Mouse (Mus musculus) cerebellum, adult 18-20 months (tissue): ENCODE results near the gene Hnf4a.

Experiments
- DNase-seq, 2 experiments: peaks; one replicate each; pipeline ENCODE4 v3.0.0; 2021

Hnf4a gene

DNA sequence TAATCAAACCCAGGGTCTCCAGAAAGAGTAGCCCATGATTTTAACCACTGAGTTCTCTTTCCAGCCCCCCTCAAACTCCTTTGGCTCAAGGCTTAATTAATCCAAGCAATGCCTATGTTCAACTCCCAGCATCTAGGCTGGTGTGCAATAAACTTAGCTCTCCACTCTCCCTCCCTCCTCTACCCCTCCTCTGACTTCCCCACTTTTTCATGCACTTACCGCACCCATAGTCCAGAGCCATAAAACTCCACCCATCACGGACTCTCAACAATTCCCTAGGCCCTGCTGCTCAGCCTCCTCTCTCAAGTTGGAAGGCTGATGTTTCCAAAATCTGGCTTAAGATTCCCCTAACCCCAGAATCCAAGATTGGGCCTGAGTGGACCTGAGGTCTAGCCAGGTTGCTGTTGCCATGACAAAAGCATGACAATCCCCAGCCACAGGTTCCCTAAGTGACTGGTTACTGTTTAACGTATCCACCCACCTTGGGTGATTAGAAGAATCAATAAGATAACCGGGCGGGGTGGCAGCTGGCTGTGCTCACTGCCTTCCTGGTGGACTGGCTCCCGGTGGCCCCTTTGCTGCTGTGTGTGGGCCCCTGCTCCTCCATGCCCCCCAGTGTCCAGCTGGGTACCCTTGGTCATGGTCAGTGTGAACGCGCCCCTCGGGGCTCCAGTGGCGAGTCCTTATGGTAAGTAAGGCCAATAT, at the start of gene Hnf4a:
TSS of gene Hnf4a (plus strand) at position 509 of the 705 bp plus-strand sequence.
- no peak for DNase-seq

DNA sequence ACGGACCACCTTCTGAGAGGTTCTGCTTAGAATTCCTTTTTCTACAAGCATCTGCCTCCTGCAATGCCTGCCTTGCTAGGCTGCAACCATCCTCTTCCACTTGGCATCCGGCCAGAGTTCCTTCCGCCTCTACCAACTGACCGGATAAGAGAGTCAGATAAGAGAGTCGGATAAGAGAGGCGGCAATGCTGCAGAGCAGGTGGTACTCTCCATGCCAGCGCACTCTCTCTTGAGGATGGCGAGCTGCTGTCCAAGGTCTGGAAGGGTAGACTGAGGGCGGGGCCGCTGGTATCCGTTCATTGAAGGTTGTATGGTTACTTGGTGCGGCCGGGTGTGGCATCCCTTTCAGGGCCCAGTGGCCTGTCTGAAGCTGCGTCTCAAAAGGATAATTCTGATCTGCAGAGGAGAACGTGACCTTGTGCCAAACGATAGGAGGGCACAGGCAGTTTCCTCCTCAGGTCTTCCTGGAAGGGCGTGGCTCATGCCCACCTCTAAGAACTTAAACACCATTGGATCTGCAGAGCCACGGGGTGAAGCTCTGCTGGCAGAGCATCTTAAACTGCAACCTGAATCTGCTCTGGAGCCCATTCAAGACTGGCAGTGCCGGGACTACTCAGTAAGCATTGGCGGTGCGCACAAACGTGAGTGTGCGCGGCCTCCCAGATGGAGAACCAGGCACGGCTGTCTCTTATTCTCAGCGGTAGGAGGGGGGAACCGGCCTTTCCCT, 47.9 kb upstream of the Hnf4a start:
- peak; percentile 61 to 63 for DNase-seq

DNA sequence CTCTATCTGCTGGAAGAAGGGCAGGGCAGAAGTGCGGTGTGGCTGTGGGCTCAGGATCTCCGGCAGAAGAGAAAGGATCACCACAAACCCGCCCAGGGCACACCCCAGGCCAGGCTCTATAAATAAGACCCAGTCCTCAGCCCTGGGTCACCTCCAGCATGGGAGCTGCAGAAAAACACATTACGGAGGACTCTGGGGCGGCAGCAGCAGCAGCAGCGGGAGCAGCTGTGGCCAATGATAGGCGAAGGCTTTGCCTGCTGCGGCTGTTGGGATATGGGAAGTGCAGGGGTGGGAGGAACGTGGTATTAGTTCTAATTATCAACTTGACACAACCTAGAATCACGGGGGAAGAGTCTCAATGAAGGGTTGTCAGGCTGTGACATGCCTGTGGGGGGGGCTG, 47.2 kb upstream of the Hnf4a start:
- DNase-seq, result no peak

DNA sequence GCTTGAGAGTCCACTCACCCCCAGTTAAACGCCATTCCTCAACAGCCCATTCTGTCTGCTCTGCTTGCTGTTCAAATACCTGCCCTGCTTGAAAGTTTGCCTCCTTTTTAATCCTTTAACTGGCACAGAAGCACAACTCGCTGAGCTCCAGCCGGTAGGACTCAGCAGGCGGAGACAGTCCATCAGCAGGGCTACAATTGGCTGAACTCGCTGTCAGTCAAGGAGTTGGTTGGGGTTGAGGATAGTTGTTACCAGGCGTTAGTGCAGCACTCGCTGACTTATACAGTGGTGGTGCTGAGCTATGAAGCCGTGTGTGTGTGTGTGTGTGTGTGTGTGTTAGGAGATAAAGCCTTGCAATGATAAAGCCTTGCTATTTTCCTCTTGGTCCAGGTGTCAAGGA, 46.0 kb upstream of the Hnf4a start:
- peak in 1 of 2 experiments; percentile 3 for DNase-seq

GRCm38 (mm10) chr2:163461307-163461706, 45.3 kb upstream of the Hnf4a start:
- DNase-seq, result peak in 1 of 2 experiments; percentile 1

- peak in 1 of 2 experiments; percentile 1 for DNase-seq
Observed at GRCm38 (mm10) chr2:163462386-163462785, 44.2 kb upstream of the Hnf4a start.

DNA sequence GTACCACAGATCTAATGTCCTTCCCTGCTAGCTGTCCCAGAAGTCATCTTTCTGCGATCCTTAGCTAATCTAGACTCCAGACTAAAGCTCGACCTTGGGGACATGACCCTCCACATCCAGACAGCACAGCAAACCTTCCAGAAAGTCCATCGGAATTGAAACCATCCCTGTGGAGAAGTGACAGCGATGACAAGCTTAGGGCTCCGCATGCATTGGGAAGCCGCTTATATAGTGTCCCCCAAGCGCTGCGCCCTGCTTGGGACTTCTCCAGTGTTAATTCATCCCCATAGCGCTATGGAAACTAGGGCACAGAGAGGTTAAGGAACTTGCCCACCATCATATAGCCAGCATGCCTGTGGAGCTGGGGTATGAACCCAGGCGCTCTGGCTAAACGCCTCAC, 43.8 kb upstream of the Hnf4a start:
- no peak for DNase-seq

DNA sequence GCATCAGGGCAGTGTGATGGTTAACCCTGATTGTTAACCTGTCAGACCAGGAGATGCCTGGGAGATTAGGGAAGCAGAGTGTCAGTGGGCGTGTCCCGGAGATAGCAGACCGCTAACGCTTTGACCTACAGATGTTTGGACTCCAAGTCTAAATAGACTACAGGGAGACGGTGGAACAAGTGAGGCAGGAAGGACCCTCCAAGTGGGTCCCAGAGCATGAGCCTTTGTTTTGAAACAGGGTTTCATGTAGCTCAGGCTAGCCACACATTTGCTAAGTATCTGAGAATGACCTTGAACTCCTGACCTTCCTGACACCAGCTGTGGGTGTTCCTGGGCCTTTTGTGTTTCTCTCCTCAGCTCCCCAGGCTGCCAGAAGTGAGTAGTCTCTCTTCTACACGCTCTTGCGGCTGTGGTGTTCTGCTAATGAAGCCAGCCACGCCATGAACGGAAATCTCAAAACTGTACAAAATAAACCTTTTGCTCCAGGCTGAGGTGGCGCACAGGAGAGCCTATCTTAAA, 43.3 kb upstream of the Hnf4a start:
- no peak for DNase-seq

GRCm38 (mm10) chr2:163463998-163464397, 42.6 kb upstream of the Hnf4a start:
- peak in 1 of 2 experiments; percentile 29 for DNase-seq

DNA sequence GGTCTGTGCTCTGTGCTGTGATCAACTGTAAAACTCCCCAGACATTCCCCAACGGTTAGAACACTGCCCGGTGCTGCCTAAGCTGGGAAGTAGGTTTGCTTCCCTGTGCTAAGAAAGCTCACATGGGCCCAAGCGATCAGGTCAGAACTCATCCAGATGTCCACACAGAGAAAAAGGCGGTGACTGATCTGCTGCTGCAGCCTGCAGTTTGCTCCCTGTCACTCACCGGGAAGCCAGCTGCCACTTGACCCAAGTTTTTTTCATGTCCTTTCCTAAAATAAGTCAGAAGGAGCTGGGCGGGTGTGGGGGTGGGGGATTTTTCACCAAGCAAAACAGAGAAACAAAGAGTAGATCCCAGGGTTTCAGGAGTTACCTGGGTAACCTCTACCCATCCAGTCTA, 42.0 kb upstream of the Hnf4a start:
- no peak for DNase-seq

DNA sequence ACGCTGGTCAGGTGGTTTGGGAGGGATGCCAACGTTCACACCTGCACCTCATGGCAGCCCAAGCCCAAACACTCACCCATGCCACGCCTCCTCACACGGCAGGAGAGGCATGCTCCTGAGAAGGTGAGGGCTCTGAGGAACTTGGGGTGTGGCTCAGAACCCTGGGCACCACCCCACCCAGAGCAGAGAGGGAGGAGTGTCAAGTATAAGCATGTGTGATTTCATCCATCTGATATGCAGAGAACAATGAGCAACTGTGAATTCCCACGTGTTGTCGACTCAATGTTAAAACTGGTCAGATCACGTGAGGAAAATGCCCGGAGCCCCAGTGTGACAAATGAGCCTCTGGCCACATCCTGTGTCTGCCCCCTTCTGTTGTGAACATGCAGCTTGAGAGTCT, 39.8 kb upstream of the Hnf4a start:
- DNase-seq, result no peak

DNA sequence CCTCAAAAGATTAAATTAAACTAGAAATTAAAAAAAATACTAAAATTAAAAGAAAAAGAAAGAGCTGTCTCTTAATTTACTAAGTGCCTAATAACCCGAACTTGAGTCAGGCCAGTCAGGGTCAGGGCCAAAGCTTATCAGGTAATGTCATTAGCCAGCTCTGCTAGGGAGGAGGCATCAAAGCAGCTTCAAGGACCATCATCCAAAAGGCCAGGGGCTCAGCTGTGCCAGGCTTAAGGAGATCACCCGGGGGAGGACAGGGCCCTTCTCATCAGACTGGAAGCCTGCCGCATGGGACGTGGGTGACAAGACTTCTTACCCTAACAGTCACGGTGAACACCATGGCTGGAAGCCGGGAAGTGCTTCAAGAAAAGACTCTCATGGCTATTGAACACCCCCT, 39.0 kb upstream of the Hnf4a start:
- no peak for DNase-seq

DNA sequence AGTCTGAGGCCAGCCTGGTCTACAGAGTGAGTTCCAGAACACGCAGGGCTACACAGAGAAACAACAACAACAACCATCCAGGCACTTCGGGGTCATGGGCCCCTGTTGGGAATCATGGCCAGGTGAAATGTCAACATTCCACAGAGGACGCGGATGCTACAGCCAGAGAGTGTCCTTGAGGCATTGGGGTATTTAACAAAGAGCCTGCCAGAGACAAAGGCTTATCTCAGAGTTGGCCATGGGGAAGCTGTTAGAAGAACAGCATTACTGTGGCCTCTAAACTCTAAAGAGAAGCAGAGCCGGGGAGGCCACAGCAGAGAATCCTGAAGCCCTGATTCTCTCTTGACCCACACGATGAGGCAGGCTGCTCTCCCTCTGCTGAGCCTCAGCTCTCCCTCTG, 37.7 kb upstream of the Hnf4a start:
- no peak for DNase-seq

DNA sequence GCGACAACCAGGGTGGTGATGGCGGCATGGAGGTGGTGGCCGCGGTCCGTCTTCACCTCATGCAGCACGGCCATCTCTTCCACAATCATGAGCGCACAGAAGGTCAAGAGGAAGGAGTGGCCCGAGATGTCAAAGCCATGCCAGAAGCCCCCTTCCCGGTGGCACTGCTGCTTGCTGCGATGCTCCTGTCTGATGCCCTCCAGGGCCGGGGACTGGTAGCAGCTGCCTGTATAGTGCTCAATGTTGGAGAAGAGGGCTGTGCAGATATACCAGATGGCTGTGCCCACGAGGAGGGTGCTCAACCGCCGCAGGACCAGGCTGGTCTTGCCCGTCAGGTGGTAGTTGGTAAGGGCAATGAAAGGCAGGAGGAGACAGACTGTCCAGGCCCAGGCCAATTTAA, 36.9 kb upstream of the Hnf4a start:
- no peak for DNase-seq

- DNase-seq, result no peak
Observed at GRCm38 (mm10) chr2:163471136-163471535, 35.5 kb upstream of the Hnf4a start.

DNA sequence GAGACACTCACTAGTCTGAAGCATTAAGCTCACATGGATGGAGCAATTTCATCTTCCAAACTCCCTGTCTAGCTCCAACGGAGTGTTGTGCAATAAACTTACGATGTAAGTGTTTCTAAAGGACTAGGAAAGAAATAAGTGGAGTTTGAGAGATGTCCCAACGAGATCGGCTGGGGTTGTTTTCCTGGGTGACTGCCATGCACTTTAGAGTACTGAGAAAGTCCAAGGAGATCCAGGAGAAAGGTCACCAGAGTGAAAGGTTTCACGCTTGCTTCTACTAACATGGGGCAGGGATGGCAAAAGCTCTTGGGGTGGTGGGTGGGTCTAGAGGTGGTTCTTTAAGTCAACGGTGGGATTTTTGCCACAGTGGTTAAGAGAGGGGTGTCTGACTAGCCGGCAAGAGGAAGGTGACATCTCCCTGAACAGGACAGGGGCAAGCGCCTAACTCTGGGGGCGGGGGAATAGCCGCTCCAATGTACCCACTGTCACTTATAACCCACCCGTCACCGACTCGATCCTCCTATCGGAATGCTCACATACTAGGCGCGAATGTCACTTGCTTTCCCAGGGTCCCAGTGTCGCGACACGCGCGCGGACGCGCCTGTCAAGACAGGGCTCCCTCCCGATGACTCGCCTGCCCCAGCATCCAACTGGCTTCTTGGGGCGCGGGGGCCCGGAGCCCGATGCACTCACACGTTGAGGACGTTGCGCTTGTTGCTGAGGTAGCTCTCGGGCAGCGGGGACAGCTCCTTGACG, 34.7 kb upstream of the Hnf4a start:
- no peak for DNase-seq

DNA sequence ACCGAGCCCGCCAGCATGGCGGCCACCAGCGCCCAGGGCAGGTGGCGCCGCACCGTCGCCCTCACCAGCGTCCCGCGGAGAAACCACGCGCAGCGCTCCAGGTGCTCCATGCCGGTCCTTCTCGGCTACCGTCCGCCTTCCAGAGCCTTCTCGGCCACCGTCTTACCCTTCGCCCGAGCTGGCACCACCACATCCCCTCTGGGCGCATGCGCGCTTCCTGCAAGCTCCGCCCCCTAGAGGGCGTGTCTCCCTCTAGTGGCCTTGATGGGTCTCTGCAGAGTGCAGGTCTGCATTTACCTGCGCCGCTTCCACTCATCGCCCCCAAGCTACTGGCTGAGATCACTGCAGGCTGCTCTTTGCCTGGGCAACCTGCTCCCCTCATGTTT, 34.1 kb upstream of the Hnf4a start, which contains the start of gene Fitm2:
TSS of gene Fitm2 (minus strand) at position 164 of the 386 bp plus-strand sequence.
- peak; percentile 91 to 99 for DNase-seq

GRCm38 (mm10) chr2:163480191-163480825, 26.3 kb upstream of the Hnf4a start:
- DNase-seq, result peak in 1 of 2 experiments; percentile 21

GRCm38 (mm10) chr2:163481539-163482029, 25.0 kb upstream of the Hnf4a start:
- DNase-seq, result no peak

DNA sequence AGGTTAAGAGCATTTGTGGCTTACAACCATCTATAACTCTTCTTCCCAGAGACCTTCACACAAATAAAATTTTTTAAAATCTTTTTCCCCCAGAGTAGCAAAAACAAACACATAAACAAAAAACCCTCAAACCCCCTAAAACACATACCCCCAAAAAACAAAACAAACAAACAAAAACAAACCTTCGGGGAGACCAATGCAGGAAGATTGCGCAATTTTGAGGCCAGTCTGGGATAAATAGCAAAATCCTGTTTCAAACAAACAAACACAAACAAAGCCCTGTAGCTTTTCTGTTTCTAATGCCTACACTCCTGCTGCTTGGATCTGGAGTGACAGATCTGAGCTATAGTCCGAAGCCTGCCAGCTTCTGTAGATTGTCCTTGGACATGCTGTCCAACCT, 19.2 kb upstream of the Hnf4a start:
- DNase-seq, result no peak

GRCm38 (mm10) chr2:163489725-163490291, 16.8 kb upstream of the Hnf4a start:
- no peak for DNase-seq

DNA sequence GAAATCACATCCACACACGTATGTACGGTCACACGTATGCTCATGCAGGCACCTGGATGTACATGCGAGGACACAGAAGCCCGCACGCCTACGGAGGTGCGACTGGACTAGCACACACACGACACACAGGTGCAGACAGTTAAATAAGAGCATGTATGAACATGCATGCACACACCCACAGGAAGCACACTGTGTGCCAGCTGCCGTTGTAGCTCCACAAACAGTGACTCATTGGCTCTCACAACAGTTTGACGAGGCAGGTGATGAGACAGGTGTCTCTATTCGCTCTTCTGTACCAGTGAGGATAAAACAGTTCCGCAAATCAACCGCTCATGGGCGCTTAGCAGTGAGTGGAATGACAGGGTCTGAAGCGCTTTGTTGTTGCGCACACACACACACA, 16.0 kb upstream of the Hnf4a start:
- no peak for DNase-seq
